Mouse (Mus musculus) stomach, postnatal 0 days (tissue): ENCODE results near the gene Cadm1.

Source experiments
- CTCF ChIP-seq: IDR thresholded peaks from 2 replicates; pipeline ENCODE4 v1.5.1; 2016; ENCODE audit warnings: antibody characterized with exemption, low read depth, mild to moderate bottlenecking, moderate library complexity
- EP300 ChIP-seq: optimal IDR thresholded peaks from 2 replicates; pipeline ENCODE3; 2016; ENCODE audit warnings: antibody characterized with exemption

DNA sequence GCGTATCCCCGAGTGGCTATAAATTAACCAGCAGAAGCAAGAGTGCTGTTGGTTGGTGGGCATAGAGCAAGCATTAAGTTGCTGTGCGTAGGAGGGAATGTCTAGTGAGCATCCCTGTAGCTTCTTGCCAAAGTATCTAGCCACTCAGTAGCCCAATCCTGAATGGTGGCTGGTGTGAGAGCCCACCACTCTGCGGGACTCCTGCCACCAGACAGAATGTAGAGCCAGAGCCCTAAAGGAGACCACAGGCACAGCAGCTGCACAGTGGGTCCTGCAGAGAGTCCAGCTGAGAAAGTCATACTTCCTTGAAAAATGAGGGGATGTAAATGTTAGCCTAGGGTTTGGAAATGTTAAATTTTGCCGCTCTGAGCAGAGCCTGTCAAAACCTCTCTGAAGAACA is 232.9 kb downstream of the Cadm1 start:
- no peak for TF ChIP-seq CTCF
- no peak for TF ChIP-seq EP300
